Mouse (Mus musculus) stomach, embryonic 14.5 days (tissue): Measurements from ENCODE around the gene Fscn3. TPM values are rescaled to one million over a fixed set of nuclear protein-coding genes. Genes with fewer than 3 reads are reported as not detected.

Experiments
- ATAC-seq: fragments of 200-750 bp; cut with Nextera tagmentation; 2 replicates; pipeline ENCODE4 v1.8.0; 2017; ENCODE audit warnings: low read depth, moderate TSS enrichment; ENCODE audit not compliant: insufficient number of reproducible peaks, insufficient read depth, low FRiP score
- H3K27ac ChIP-seq: fragments of 300-500 bp; sonication (generic); 2 replicates; pipeline ENCODE4 v1.5.1; 2014; ENCODE audit warnings: mild to moderate bottlenecking, low read length, moderate library complexity, mixed read lengths
- H3K27me3 ChIP-seq: fragments of 300-500 bp; sonication (generic); 2 replicates; pipeline ENCODE4 v1.6.1; 2014; ENCODE audit warnings: low read length, control low read depth, mixed read lengths; ENCODE audit not compliant: control insufficient read depth, insufficient read depth
- H3K36me3 ChIP-seq: fragments of 300-500 bp; sonication (generic); 2 replicates; pipeline ENCODE4 v1.6.1; 2014; ENCODE audit warnings: mild to moderate bottlenecking, control low read depth, low read length, moderate library complexity, mixed read lengths; ENCODE audit not compliant: control insufficient read depth, insufficient read depth
- H3K4me1 ChIP-seq: fragments of 300-500 bp; sonication (generic); 2 replicates; pipeline ENCODE4 v1.6.1; 2014; ENCODE audit warnings: low read length, control low read depth, mixed read lengths; ENCODE audit not compliant: control insufficient read depth, insufficient read depth
- H3K4me2 ChIP-seq: fragments of 300-500 bp; sonication (generic); replicated peaks from 2 replicates; pipeline ENCODE4 v1.6.1; 2014; ENCODE audit warnings: low read depth, low read length, control low read depth
- H3K4me3 ChIP-seq: fragments of 300-500 bp; sonication (generic); 2 replicates; pipeline ENCODE4 v1.5.1; 2014; ENCODE audit warnings: low read depth, low read length, control low read depth
- H3K9ac ChIP-seq: fragments of 300-500 bp; sonication (generic); replicated peaks from 2 replicates; pipeline ENCODE4 v1.6.1; 2014; ENCODE audit warnings: low read depth, mild to moderate bottlenecking, control low read depth, low read length, moderate library complexity, mixed read lengths
- H3K9me3 ChIP-seq: fragments of 300-500 bp; sonication (generic); 2 replicates; pipeline ENCODE4 v1.6.1; 2016; ENCODE audit warnings: low read depth, low read length, control low read depth; ENCODE audit not compliant: control insufficient read depth
- WGBS: fragments of 180-500 bp; shearing (Covaris S2); extraction: QIAGEN DNeasy Blood & Tissue Kit; methylation state at CpG from one replicate; pipeline ENCODE4 v1.1.7; 2014; 5-methylcytosine and 5-hydroxymethylcytosine counted together
- polyA plus RNA-seq: library from polyadenylated mRNA; unstranded; fragments of >200 nt; fragmentation: Nextera tagmentation; extraction: Ambion mirVana; gene quantifications from 2 replicates; pipeline ENCODE4 v1.2.1, GENCODE M21; 2014

Fscn3 gene
- polyA plus RNA-seq, 1 experiment from 2014 or later: not detected

- no peak overlapping the region for H3K9ac ChIP-seq
- H3K4me3 ChIP-seq: no peak overlapping the region
- no peaks in the 10 kb centered on the region for H3K36me3 ChIP-seq
- no peak overlapping the region for H3K4me2 ChIP-seq
- WGBS: 84% methylated on average over 9 of the region's 9 CpGs
- H3K9me3 ChIP-seq: no peaks in the 10 kb centered on the region
- no peaks in the 10 kb centered on the region for H3K4me1 ChIP-seq
- ATAC-seq: no peak
- H3K27ac ChIP-seq: no peak overlapping the region
- no peaks in the 10 kb centered on the region for H3K27me3 ChIP-seq
Measured at GRCm38 (mm10) chr6:28471284-28472035, 43.9 kb downstream of the Fscn3 start.

DNA sequence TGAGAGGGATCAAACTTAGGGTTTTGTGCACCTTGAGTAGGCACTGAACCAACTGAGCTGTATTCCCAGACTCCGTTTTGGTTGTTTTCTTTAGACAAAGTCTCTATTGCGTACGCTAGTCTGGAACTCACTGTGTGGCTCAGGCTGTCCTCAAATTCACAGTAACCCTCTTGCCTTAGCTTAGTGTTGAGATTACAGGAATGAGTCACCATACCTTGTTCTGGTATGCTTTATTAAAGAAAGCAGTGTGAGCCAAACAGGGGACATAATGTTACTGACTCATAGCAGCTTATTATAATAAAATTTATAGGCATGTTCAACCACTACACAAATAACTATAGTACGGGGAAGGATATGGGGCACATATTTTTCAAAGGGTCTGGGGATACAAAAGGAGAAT, 46.6 kb downstream of the Fscn3 start:
- H3K4me1 ChIP-seq: no peaks in the 10 kb centered on the region
- no peaks in the 10 kb centered on the region for H3K36me3 ChIP-seq
- no peak overlapping the region for H3K4me3 ChIP-seq
- H3K4me2 ChIP-seq: no peak overlapping the region
- WGBS: 86% methylated on average over 4 of the region's 4 CpGs
- no peak overlapping the region for H3K9ac ChIP-seq
- H3K27me3 ChIP-seq: no peaks in the 10 kb centered on the region
- no peak for ATAC-seq
- H3K27ac ChIP-seq: no peak overlapping the region
- no peaks in the 10 kb centered on the region for H3K9me3 ChIP-seq

DNA sequence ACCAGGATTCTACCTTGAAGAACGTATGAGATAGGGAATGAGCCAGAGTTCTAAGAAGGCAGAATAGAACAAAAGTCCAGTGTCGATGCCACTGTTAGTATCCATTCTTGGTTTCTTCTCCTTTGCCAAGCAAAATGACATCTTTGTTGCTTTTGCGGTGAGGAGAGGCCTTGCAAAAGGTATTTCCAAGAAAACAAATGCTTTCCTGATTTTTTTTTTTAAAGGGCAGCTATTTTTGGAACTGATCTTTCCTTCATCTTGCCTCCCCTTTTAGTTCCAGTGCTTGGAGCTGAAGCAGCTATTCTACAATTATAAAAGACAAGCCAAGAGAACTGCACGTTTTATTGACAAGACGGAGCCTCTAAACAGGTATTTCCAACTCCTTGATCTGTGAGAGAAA, 47.2 kb downstream of the Fscn3 start, which contains the start of gene Snd1:
Snd1 (plus strand) TSS at position 301 of the 400 bp plus-strand sequence.
- Histone ChIP-seq H3K4me1 (no peaks in the 10 kb centered on the region), H3K9ac (no peak within 1 kb of the TSS), H3K27ac (no peak within 1 kb of the TSS), H3K36me3 (no peaks in the 10 kb centered on the region), H3K4me3 (no peak within 1 kb of the TSS), H3K9me3 (no peaks in the 10 kb centered on the region), H3K4me2 (no peak within 1 kb of the TSS), H3K27me3 (no peaks in the 10 kb centered on the region)
- ATAC-seq: no peak
- WGBS: 85% methylated on average over 5 of the region's 5 CpGs

- peak overlapping the region; percentile 77; the same call in 1 of the 2 replicates for H3K27ac ChIP-seq
- H3K27me3 ChIP-seq: no peaks in the 10 kb centered on the region
- no peaks in the 10 kb centered on the region for H3K36me3 ChIP-seq
- peak overlapping the region; percentile 70 for H3K4me2 ChIP-seq
- no peaks in the 10 kb centered on the region for H3K9me3 ChIP-seq
- peak; percentile 99 for ATAC-seq
- WGBS: under 1% methylated on average over 68 of the region's 68 CpGs
- H3K4me1 ChIP-seq: peaks cover 26% of the 10 kb centered on the region; the same call in 1 of the 2 replicates
- H3K9ac ChIP-seq: peak overlapping the region; percentile 69
- peak overlapping the region; percentile 87 for H3K4me3 ChIP-seq
Measured at GRCm38 (mm10) chr6:28479865-28480751, 52.5 kb downstream of the Fscn3 start.

DNA sequence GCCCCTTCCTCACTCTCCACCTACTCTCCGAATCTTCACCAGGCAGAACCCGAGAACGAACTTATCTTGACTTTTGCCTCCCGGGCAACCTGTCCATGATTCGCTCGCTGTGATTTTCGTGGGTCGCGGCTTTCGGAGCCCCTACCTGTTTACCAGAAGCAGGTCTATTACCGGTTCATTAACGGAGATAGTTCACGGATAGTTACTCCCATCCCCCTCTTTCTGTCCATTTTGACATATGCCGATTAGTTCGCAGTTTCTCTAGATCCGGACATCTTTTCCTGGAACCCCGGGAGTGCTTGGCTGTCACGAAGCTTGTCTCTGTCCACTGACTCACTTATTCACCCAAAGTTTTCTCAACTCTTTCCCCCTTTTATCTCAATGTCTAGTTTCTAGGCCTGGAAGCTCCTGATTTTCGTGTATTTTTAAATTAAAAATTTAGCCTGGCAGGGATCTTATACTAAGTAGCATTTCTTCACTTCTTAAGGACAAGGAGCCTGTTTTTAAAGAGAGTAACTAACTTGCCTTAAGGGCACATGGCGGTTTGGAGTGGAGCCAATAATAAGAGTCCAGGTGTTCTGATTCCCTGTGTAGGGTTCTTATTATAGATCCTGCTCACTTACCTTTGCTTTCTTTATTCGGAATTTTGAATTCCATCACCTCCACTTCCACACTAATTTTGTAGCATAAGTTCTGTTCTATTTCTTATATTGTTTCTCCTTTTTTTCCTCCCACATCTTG, 53.3 kb downstream of the Fscn3 start:
- H3K9ac ChIP-seq: peak overlapping the region; percentile 69
- peaks cover 26% of the 10 kb centered on the region; the same call in 1 of the 2 replicates for H3K4me1 ChIP-seq
- peak overlapping the region; percentile 87 for H3K4me3 ChIP-seq
- H3K36me3 ChIP-seq: no peaks in the 10 kb centered on the region
- H3K4me2 ChIP-seq: peak overlapping the region; percentile 70
- no peaks in the 10 kb centered on the region for H3K9me3 ChIP-seq
- peak overlapping the region; percentile 77; the same call in 1 of the 2 replicates for H3K27ac ChIP-seq
- no peak for ATAC-seq
- WGBS: 5% methylated on average over 21 of the region's 21 CpGs
- no peaks in the 10 kb centered on the region for H3K27me3 ChIP-seq

DNA sequence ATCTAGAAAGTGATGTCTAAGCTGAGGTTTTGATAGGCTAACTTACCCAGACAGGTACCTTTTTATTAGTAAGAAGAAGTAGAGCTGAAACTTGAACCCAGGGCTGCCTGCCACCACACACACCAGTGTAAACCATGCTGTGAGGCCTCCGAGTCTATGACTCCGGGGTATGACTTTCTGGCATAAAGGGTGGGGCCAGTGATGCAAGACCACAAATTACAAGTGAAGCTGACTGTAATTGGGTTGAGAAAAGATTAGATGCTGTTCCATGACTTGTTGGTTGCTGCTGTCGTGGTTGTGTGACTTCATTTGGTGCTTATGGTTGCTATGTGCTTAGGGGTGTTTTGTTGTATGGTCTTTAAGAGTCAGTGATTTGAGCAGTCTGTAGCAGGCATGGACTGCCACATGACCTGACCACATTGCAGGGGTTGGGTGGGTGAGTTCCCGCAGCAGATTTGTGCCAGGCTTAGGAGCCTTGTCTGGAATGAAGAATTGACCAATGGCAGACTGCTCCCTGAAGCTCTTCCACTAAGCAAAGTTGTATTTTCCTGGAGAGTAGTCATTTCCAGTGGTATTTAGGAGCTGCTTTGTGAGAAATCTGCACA, 55.2 kb downstream of the Fscn3 start:
- H3K9ac ChIP-seq: no peak overlapping the region
- no peak for ATAC-seq
- no peaks in the 10 kb centered on the region; the same call in 1 of the 2 replicates for H3K36me3 ChIP-seq
- H3K4me1 ChIP-seq: peaks cover 29% of the 10 kb centered on the region; the same call in 1 of the 2 replicates
- H3K4me3 ChIP-seq: no peak overlapping the region
- 79% methylated on average over 4 of the region's 4 CpGs for WGBS
- no peaks in the 10 kb centered on the region for H3K27me3 ChIP-seq
- H3K9me3 ChIP-seq: no peaks in the 10 kb centered on the region
- H3K27ac ChIP-seq: no peak overlapping the region
- H3K4me2 ChIP-seq: peak overlapping the region; percentile 12; the same call in 1 of the 2 replicates

GRCm38 (mm10) chr6:28486008-28486407, 58.4 kb downstream of the Fscn3 start:
- ATAC-seq: no peak
- no peak overlapping the region for H3K27ac ChIP-seq
- peaks cover 29% of the 10 kb centered on the region; the same call in 1 of the 2 replicates for H3K4me1 ChIP-seq
- H3K4me2 ChIP-seq: no peak overlapping the region
- no peak overlapping the region for H3K9ac ChIP-seq
- no peaks in the 10 kb centered on the region; the same call in 1 of the 2 replicates for H3K36me3 ChIP-seq
- no peaks in the 10 kb centered on the region for H3K9me3 ChIP-seq
- H3K4me3 ChIP-seq: no peak overlapping the region
- H3K27me3 ChIP-seq: no peaks in the 10 kb centered on the region
- 95% methylated on average over 2 of the region's 2 CpGs for WGBS
